Mouse (Mus musculus): ENCODE measurements around the gene 5430419D17Rik. TPM values are rescaled to one million over a fixed set of nuclear protein-coding genes. Genes with fewer than 3 reads are reported as not detected.

5430419D17Rik gene
- total RNA-seq (2021): not detected

DNA sequence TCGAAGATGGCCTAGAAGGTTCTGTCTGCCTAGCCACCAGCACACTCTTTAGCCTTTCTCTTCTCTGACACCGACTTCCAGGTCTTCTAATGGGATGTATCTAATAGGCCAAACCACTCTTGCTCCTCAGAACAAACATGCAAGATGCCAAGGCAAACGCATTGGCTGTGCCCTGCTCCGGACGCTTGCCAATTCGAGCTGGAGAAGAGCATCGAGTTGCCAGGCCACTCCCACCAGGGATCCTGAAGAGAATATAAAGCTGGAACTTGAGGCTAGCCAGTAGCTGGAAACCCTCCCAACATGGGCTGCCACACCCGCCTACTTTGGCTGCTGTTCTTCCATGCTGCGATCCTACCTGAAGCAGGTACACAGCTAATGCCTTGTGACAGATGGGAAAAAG, at the start of gene 5430419D17Rik:
Gene 5430419D17Rik, plus strand, starts transcription at position 282 of the 400 bp plus-strand sequence.
- DNase-seq (ENCODE audit: extremely low spot score in 1 of 2, low spot score in 1 of 2): no peak

- DNase-seq (ENCODE audit: extremely low spot score in 1 of 2, low spot score in 1 of 2): no peak
Observed at GRCm38 (mm10) chr7:131130021-131130420, 44.2 kb upstream of the 5430419D17Rik start.

GRCm38 (mm10) chr7:131133181-131133580, 41.0 kb upstream of the 5430419D17Rik start:
- no peak for DNase-seq (ENCODE audit: extremely low spot score in 1 of 2, low spot score in 1 of 2)

- DNase-seq (ENCODE audit: extremely low spot score in 1 of 2, low spot score in 1 of 2): no peak
Observed at GRCm38 (mm10) chr7:131146214-131146613, 28.0 kb upstream of the 5430419D17Rik start, which contains the start of gene 4933402N03Rik. TSS of gene 4933402N03Rik (minus strand) at chr7:131146314.

- DNase-seq (ENCODE audit: extremely low spot score in 1 of 2, low spot score in 1 of 2): no peak
Observed at GRCm38 (mm10) chr7:131150179-131150578, 24.0 kb upstream of the 5430419D17Rik start.

DNA sequence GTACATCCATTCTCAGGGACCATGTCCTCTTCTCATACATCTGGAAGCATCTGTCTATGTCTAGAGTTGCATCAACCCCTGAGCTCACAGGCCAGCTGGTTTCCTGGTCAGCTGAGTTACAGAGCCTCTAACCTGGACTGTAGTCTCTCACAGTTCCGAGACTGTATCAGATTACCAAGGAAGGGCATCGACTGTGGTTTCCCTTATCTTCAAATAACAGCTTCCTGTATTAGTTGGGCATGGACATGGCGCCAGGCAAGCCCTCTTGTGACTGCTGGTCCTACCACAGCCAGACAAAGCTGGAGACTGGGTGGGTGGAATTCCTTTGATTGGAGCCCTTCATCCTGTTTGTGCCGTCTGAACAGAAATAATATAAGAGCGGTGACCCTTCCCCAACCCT, 21.2 kb upstream of the 5430419D17Rik start:
- DNase-seq (ENCODE audit: extremely low spot score in 1 of 2, low spot score in 1 of 2): no peak

DNA sequence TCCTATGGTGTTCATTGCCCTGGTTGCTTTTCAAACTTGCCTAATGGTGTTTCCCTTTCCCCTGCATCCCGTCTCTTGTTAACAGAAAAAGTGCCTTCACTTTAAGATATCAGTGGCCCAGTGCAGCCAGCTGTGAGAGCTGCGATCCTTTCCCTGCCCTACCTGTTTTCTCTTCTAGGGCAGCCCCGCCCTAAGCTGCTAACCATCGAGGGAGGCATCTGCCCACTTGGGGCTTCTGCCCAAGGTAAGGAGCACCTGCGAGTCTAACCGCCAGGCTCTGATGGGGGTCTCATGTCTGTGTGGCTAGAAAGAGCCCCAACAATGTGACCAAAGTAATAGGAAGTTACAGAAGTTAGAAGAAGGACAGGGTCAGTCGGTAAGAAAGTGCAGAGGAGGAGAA, 12.0 kb upstream of the 5430419D17Rik start:
- DNase-seq (ENCODE audit: extremely low spot score in 1 of 2, low spot score in 1 of 2): no peak

DNA sequence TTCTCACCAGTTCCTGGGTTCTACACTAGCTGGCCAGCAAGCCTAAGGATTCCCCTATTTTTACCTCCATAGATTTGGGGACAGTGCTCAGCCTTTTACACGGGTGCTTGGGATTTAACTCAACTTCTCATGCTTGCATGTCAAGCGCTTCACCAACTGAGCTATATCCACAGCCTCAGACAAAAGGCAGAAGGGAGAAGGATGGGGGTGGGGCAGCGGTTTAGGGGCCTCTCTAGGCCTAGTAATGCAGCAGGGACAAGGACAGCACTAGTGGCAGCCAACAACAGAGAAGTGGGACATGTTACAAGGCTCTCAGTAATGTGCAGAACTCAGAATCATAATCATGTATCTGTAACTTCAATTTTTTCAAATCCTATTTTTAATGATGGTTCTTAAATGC, 6.4 kb upstream of the 5430419D17Rik start:
- no peak for DNase-seq (ENCODE audit: extremely low spot score in 1 of 2, low spot score in 1 of 2)

- no peak for DNase-seq (ENCODE audit: extremely low spot score in 1 of 2, low spot score in 1 of 2)
Observed at GRCm38 (mm10) chr7:131169099-131169498, 5.1 kb upstream of the 5430419D17Rik start.

DNA sequence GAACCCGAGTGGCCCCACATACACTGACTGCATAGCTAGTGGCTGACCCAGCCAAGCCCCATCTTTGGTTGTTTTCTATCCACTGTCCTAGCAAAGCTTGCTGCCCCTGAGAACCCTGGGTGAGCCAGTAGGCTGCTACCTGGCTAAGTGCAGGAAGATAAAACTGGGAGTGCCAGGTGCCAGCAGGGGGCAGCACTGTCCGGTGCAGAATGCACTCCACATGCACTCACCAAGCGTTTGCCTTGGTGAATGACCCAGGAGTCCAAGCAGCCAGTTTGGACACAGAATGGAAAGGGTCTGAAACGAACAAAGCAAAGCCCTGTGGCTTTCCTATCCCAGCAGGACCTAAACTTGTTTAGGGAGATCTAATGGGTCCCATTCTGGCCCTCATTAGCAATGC, 8.5 kb downstream of the 5430419D17Rik start:
- peak; percentile 24 to 63 for DNase-seq (ENCODE audit: extremely low spot score in 1 of 2, low spot score in 1 of 2)

DNA sequence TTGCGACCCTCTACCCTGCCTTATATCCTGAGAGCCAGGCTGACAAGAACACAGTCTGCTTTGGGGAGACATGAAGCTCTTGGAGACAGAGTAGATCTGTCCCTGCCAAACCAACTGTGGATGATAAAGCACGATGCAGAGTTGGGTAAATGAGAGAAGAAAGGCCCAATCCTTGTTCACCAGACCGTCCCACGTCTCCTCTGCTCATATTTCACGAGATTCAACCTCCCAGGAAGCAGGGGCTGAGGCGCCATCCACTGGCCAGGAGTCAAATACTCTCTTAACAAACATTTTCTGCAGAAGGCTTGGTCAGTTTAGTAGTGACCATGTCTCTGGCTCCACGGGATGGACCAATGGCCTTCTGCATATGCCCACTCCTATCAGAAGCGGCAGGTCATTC, 10.1 kb downstream of the 5430419D17Rik start:
- DNase-seq (ENCODE audit: extremely low spot score in 1 of 2, low spot score in 1 of 2): no peak

DNA sequence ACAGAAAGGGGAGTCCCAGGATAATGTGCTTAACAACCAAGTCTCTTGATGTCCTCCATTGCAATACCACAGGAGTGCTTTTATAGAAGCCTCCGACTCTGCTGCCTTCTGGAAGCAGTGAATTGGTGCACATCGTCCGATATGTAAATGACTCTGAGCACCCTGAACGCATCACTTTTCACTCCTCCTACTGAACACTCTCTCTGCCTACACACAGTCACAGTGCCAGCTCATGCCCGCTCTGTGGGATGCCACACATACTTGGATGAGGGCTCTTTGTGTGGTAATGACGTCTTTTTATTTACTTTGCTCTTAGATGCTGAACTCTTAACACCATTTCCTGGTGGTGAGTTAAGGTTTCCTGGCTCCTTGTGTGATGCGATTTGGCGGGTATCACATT, 12.8 kb downstream of the 5430419D17Rik start:
- DNase-seq (ENCODE audit: extremely low spot score in 1 of 2, low spot score in 1 of 2): no peak

GRCm38 (mm10) chr7:131187996-131188395, 13.8 kb downstream of the 5430419D17Rik start:
- DNase-seq (ENCODE audit: extremely low spot score in 1 of 2, low spot score in 1 of 2): no peak

DNA sequence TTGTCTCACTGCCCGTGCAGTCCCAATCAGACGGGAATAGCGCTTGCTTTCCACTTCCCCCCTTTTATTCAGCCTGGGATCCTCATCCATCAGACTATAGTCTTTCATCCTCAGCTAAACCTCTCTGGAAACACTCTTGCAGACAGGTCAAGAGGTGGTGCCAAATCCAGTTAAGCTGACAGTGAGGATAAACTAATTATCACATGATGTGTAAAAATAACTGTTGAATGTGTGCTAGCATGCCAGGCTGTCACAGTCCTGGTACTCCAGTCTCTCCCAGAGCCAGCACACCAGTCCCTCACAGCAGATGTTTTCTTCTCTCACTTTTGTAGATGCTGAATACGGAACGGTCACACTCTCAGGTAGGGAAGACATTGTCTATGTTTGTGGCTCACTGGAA, 48.9 kb downstream of the 5430419D17Rik start:
- no peak for DNase-seq (ENCODE audit: extremely low spot score in 1 of 2, low spot score in 1 of 2)

DNA sequence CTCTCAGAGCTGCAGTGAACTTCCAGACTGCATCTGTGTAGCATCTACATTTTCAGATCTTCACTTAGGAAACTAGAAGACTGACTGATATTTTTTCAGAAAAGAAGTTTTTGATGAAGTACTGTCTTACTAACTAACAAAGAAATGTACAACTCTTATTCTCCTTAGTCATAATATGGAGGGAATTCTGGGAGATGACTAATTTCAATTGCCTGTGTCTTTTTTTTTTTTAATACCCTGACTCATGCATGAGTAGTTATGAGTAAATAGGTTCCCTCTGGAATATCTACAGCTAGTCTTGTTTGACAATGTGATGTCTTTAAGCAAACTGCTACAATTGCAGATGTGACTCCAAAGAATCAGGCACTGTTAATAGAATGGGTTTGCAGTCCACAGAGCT, 61.9 kb downstream of the 5430419D17Rik start:
- no peak for DNase-seq (ENCODE audit: extremely low spot score in 1 of 2, low spot score in 1 of 2)

DNA sequence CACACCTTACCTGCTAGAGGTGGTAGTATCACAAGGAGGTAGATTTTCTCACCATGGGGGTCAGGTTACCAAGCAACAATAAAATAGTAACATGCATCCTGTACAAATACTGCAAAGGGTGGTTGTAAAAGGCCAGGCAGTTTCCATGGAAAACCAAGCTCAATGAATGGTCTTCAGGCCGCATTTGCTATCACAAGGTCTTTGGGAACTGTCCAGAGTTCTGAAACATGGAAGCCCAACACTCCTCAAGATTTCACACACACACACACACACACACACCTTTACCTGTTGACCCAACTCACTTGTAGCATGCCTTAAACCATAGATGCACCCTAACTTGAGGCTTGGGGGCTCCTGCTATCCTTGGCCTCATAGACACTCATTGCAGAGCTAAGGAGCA, 70.8 kb downstream of the 5430419D17Rik start:
- no peak for DNase-seq (ENCODE audit: extremely low spot score in 1 of 2, low spot score in 1 of 2)

DNA sequence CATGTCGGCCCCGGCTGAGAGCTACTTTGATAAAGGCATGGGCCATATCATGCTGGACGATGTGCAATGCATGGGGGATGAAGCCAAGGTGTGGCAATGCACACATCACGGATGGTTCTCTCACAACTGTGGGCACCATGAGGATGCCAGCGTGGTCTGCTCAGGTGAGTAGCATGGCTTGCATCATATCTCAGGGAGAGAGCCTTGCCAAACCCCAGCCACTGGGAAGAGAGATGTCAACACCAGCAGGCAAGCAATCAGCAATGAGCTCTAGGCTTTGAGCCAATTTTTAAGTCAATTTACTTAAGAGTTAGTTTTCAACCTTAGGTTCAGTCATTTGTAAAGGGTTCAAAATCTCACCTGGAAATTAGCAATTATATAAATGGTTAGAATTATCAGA, 82.6 kb downstream of the 5430419D17Rik start:
- no peak for DNase-seq (ENCODE audit: extremely low spot score in 1 of 2, low spot score in 1 of 2)

GRCm38 (mm10) chr7:131257309-131257708, 83.1 kb downstream of the 5430419D17Rik start:
- DNase-seq (ENCODE audit: extremely low spot score in 1 of 2, low spot score in 1 of 2): no peak

- peak; percentile 18 to 19 for DNase-seq (ENCODE audit: extremely low spot score in 1 of 2, low spot score in 1 of 2)
Observed at GRCm38 (mm10) chr7:131260946-131261345, 86.7 kb downstream of the 5430419D17Rik start.

- DNase-seq (ENCODE audit: extremely low spot score in 1 of 2, low spot score in 1 of 2): no peak
Observed at GRCm38 (mm10) chr7:131264251-131264650, 90.0 kb downstream of the 5430419D17Rik start.

- DNase-seq (ENCODE audit: extremely low spot score in 1 of 2, low spot score in 1 of 2): no peak
Observed at GRCm38 (mm10) chr7:131265851-131266250, 91.6 kb downstream of the 5430419D17Rik start.

GRCm38 (mm10) chr7:131297151-131297550, 122.9 kb downstream of the 5430419D17Rik start:
- DNase-seq (ENCODE audit: extremely low spot score in 1 of 2, low spot score in 1 of 2): no peak

DNA sequence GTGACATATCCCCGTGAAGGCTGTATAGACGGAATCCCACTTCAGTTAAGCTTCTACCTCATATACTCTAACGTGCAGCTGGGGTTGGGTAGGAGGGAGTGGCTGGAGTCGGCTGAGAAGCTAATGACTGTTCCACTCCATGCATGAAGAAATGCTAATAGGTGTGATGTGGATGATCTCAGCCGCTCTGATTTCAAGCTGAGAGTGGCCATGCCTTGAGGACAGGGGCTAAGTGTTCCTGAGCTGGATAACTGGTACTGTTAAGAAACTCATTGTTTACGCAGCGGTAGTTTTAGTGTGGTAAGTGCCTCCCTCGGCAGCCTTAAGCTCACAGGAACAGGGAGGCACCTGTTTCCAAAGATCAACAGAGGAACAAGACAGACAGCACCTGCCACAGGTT, 129.1 kb downstream of the 5430419D17Rik start:
- no peak for DNase-seq (ENCODE audit: extremely low spot score in 1 of 2, low spot score in 1 of 2)

Measured in layer of hippocampus, postnatal 25 days (tissue).